8 mouse cellular contexts compared by ENCODE assay signal in genomic region chr5:138275216-138276050, GRCm38 (mm10). TPM values are rescaled to one million over a fixed set of nuclear protein-coding genes. Genes with fewer than 3 reads are reported as not detected.
DNase-seq lines count a peak whose midpoint lies in the region; ATAC-seq lines count a peak whose summit lies in the region.

No protein-coding gene starts in this region.

- DNase-seq in urinary bladder, postnatal 14 days (ENCODE audit: low spot score), result peak; percentile 51
- DNase-seq in urinary bladder, postnatal 25 days (ENCODE audit: low spot score), result no peak
- no peak for DNase-seq in liver, embryonic 13.5 days
- no peak for DNase-seq in frontal cortex, adult 2 months (ENCODE audit: extremely low spot score in 1 of 2, low spot score in 1 of 2)
- DNase-seq in gastrocnemius, postnatal 10 days, result no peak
- no peak for DNase-seq in thymus, adult 18-20 months

- H3K9me3 ChIP-seq in hindbrain, embryonic 16.5 days (ENCODE audit: control insufficient read depth, low read length), result peaks cover 1% of the 10 kb centered on the region; the same call in 1 of the 2 replicates
- H3K9me3 ChIP-seq in liver, embryonic 13.5 days (replicated peaks), result 0 out of 2 replicates have a peak, but pooled peaks cover 4% of the 10 kb centered on the region

- peak overlapping the region; percentile 27 for H3K4me3 ChIP-seq in hindbrain, embryonic 16.5 days (ENCODE audit: low read length)
- no peak overlapping the region for H3K4me3 ChIP-seq in liver, embryonic 13.5 days (replicated peaks)

- H3K36me3 ChIP-seq in hindbrain, embryonic 16.5 days (ENCODE audit: control insufficient read depth, insufficient read depth, low read length), result peaks cover 3% of the 10 kb centered on the region; the same call in 1 of the 2 replicates
- H3K36me3 ChIP-seq in liver, embryonic 13.5 days, result no peaks in the 10 kb centered on the region

- H3K4me1 ChIP-seq in hindbrain, embryonic 16.5 days (ENCODE audit: control insufficient read depth, insufficient read depth, low read depth, low read length), result peaks cover 39% of the 10 kb centered on the region
- H3K4me1 ChIP-seq in liver, embryonic 13.5 days (replicated peaks), result peaks cover 23% of the 10 kb centered on the region

- no peak for ATAC-seq in hindbrain, embryonic 16.5 days
- ATAC-seq in liver, embryonic 13.5 days (ENCODE audit: low read depth), result no peak
- ATAC-seq in megakaryocyte-erythroid progenitor cell, adult 5-6 weeks (replicated peaks; ENCODE audit: low FRiP score, low TSS enrichment, poor library complexity, severe bottlenecking), result no peak

- H3K27ac ChIP-seq in hindbrain, embryonic 16.5 days (ENCODE audit: low read depth, low read length), result no peak overlapping the region
- no peak overlapping the region for H3K27ac ChIP-seq in liver, embryonic 13.5 days

- H3K27me3 ChIP-seq in hindbrain, embryonic 16.5 days (replicated peaks; ENCODE audit: control insufficient read depth, insufficient read depth, low read length), result no peaks in the 10 kb centered on the region
- H3K27me3 ChIP-seq in liver, embryonic 13.5 days, result peaks cover 63% of the 10 kb centered on the region

- 9% methylated on average over 41 of the region's 41 CpGs for WGBS in hindbrain, embryonic 16.5 days
- 41% methylated on average over 41 of the region's 41 CpGs for whole genome bisulfite sequencing in liver, embryonic 13.5 days (ENCODE audit: insufficient replicate concordance)

- peak overlapping the region; percentile 62 for H3K9ac ChIP-seq in hindbrain, embryonic 16.5 days (ENCODE audit: low read depth, low read length)
- H3K9ac ChIP-seq in liver, embryonic 13.5 days, result no peak overlapping the region

- H3K4me2 ChIP-seq in hindbrain, embryonic 16.5 days (ENCODE audit: low read length), result peak overlapping the region; percentile 62
- peak overlapping the region; percentile 38 for H3K4me2 ChIP-seq in liver, embryonic 13.5 days

RNA-seq across cellular contexts. Expression of gene Gal3st4, which starts 2.8 kb away (rescaled TPM):
- polyA plus RNA-seq in hindbrain, embryonic 16.5 days (2015; fragmentation: Nextera tagmentation; extraction: Ambion mirVana), result 2.1 and 2.7 TPM in 2 replicates
- polyA plus RNA-seq in liver, embryonic 13.5 days (2015; fragmentation: Nextera tagmentation; extraction: Ambion mirVana), result 0.14 and 0.23 TPM in 2 replicates
- polyA plus RNA-seq in frontal cortex, adult 2 months (2012; rRNA removed), result 3.4 and 4.1 TPM in 2 replicates
- under 1 TPM; 0.38 to 0.86 TPM for total RNA-seq in gastrocnemius, postnatal 10 days (2021)
- total RNA-seq in megakaryocyte-erythroid progenitor cell, adult 5-6 weeks (2014; fragmentation: Nextera tagmentation), result not detected in 2 replicates
- not detected in 2 replicates for total RNA-seq in megakaryocyte-erythroid progenitor cell, adult 5-6 weeks (2017)

RNA-seq across cellular contexts. Expression of gene Gm43720, which starts 4.3 kb away (rescaled TPM):
- 0.04 and 0.12 TPM in 2 replicates for polyA plus RNA-seq in hindbrain, embryonic 16.5 days (2015; fragmentation: Nextera tagmentation; extraction: Ambion mirVana)
- polyA plus RNA-seq in liver, embryonic 13.5 days (2015; fragmentation: Nextera tagmentation; extraction: Ambion mirVana), result not detected in 2 replicates
- polyA plus RNA-seq in frontal cortex, adult 2 months (2012; rRNA removed), result 0.14 TPM in 1 of 2 replicates, not detected in the other
- under 1 TPM in 1 of 2 experiments, not detected in 1; 0.07 TPM for total RNA-seq in gastrocnemius, postnatal 10 days (2021)
- total RNA-seq in megakaryocyte-erythroid progenitor cell, adult 5-6 weeks (2014; fragmentation: Nextera tagmentation), result not detected in 2 replicates
- not detected in 2 replicates for total RNA-seq in megakaryocyte-erythroid progenitor cell, adult 5-6 weeks (2017)

RNA-seq across cellular contexts. Expression of gene Gpc2, which starts 4.4 kb away (rescaled TPM):
- 113 and 140 TPM in 2 replicates for polyA plus RNA-seq in hindbrain, embryonic 16.5 days (2015; fragmentation: Nextera tagmentation; extraction: Ambion mirVana)
- 0.92 and 1.3 TPM in 2 replicates for polyA plus RNA-seq in liver, embryonic 13.5 days (2015; fragmentation: Nextera tagmentation; extraction: Ambion mirVana)
- 10.9 and 11.3 TPM in 2 replicates for polyA plus RNA-seq in frontal cortex, adult 2 months (2012; rRNA removed)
- total RNA-seq in gastrocnemius, postnatal 10 days (2021), result under 1 TPM; 0.35 to 0.88 TPM
- 6.0 and 15.0 TPM in 2 replicates for total RNA-seq in megakaryocyte-erythroid progenitor cell, adult 5-6 weeks (2014; fragmentation: Nextera tagmentation)
- total RNA-seq in megakaryocyte-erythroid progenitor cell, adult 5-6 weeks (2017), result 0.89 and 6.5 TPM in 2 replicates

RNA-seq across cellular contexts. Expression of gene Stag3, which starts 4.6 kb away (rescaled TPM):
- 10.3 and 13.8 TPM in 2 replicates for polyA plus RNA-seq in hindbrain, embryonic 16.5 days (2015; fragmentation: Nextera tagmentation; extraction: Ambion mirVana)
- polyA plus RNA-seq in liver, embryonic 13.5 days (2015; fragmentation: Nextera tagmentation; extraction: Ambion mirVana), result 1.5 and 1.6 TPM in 2 replicates
- 5.2 and 5.3 TPM in 2 replicates for polyA plus RNA-seq in frontal cortex, adult 2 months (2012; rRNA removed)
- total RNA-seq in gastrocnemius, postnatal 10 days (2021), result under 1 TPM; 0.42 to 0.97 TPM
- total RNA-seq in megakaryocyte-erythroid progenitor cell, adult 5-6 weeks (2014; fragmentation: Nextera tagmentation), result 13.1 and 15.7 TPM in 2 replicates
- 9.9 and 13.4 TPM in 2 replicates for total RNA-seq in megakaryocyte-erythroid progenitor cell, adult 5-6 weeks (2017)

RNA-seq across cellular contexts. Expression of gene BC037034, which starts 11.6 kb away (rescaled TPM):
- polyA plus RNA-seq in hindbrain, embryonic 16.5 days (2015; fragmentation: Nextera tagmentation; extraction: Ambion mirVana), result 15.3 and 18.4 TPM in 2 replicates
- 2.8 and 3.6 TPM in 2 replicates for polyA plus RNA-seq in liver, embryonic 13.5 days (2015; fragmentation: Nextera tagmentation; extraction: Ambion mirVana)
- polyA plus RNA-seq in frontal cortex, adult 2 months (2012; rRNA removed), result 88.8 TPM in 2 replicates
- total RNA-seq in gastrocnemius, postnatal 10 days (2021), result 1 to 10 TPM; 5.3 to 8.1 TPM
- total RNA-seq in megakaryocyte-erythroid progenitor cell, adult 5-6 weeks (2014; fragmentation: Nextera tagmentation), result 113 and 199 TPM in 2 replicates
- 46.5 and 50.8 TPM in 2 replicates for total RNA-seq in megakaryocyte-erythroid progenitor cell, adult 5-6 weeks (2017)
